Comparison of ENCODE assay signal across 14 mouse cellular contexts in the genomic region with DNA sequence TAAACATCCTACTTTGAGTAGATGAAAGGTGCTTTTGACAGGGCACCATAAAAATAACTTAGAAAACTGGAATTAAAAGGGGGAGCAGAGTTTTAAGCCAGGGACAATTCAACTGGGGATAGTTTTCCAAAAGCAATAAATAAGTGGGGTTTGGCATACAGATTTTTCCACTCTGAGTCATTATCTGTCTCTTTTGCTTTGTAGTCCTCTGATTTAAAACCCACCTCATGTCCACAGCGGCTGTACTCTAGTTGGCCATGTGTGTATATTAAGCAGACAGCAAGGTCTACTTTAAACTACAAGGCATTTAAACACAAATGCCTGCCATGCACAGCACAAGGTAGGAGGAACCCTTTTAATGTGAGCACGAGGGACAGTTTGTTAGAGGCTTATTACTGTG.
"Had no signal": no experiment of that assay in that cellular context is flagged by ENCODE, and none has a peak within 500 bp of the region (broad histone marks: within the 10 kb centered on the region; RNA-seq: fewer than 3 reads in every experiment).

No protein-coding gene starts in this region.

- H3K4me3 ChIP-seq: liver, embryonic 13.5 days; stomach, embryonic 15.5 days had no signal

- H3K4me1 ChIP-seq: liver, embryonic 13.5 days; stomach, embryonic 15.5 days had no signal

- H3K9ac ChIP-seq: liver, embryonic 13.5 days; stomach, embryonic 15.5 days had no signal

- H3K27me3 ChIP-seq: liver, embryonic 13.5 days; stomach, embryonic 15.5 days had no signal

- H3K36me3 ChIP-seq: liver, embryonic 13.5 days; stomach, embryonic 15.5 days had no signal

- H3K9me3 ChIP-seq: liver, embryonic 13.5 days; stomach, embryonic 15.5 days had no signal

- H3K27ac ChIP-seq: liver, embryonic 13.5 days; stomach, embryonic 15.5 days had no signal

- H3K4me2 ChIP-seq: liver, embryonic 13.5 days; midbrain, embryonic 11.5 days; stomach, embryonic 15.5 days had no signal

- DNase-seq: kidney, adult 2 months; kidney, postnatal 14 days; kidney, postnatal 4 days; liver, embryonic 13.5 days; lung, adult 2 months; lung, postnatal 14 days; lung, postnatal 4 days; midbrain, embryonic 14.5 days; right cerebral cortex, postnatal 14 days; right cerebral cortex, postnatal 4 days; spleen, adult 18-20 months; thymus, postnatal 25 days had no signal
